In the genomic region with DNA sequence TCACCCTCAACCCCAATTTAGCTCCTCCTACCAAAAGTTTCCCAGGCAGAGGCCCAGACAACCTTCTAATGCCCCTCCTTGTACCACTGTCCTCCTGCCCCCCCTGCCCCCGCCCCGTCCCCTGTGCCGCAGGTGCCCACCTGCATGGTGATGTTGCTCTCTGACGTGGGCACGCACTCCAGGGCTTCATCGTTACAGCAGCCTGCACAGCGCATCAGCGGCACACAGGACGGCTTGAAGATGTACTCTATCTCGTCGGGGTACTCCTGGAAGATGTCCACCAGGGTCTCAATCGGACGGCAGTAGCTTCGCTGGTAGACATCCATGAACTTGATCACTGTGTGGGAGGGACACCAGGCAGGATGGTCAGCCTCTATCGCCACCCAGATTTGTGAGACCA, we compare ENCODE assay signal across 21 mouse cellular contexts. TPM values are rescaled to one million over a fixed set of nuclear protein-coding genes. Genes with fewer than 3 reads are reported as not detected.
DNase-seq lines count a peak whose midpoint lies in the region; ATAC-seq and TF ChIP-seq lines count a peak whose summit lies in the region.
"Had no signal": no experiment of that assay in that cellular context is flagged by ENCODE, and none has a peak within 500 bp of the region (broad histone marks: within the 10 kb centered on the region; RNA-seq: fewer than 3 reads in every experiment).

No protein-coding gene starts in this region.

- no peak overlapping the region for H3K27ac ChIP-seq in cerebellum, adult 2 months (ENCODE audit: insufficient read depth, low read length)
- H3K27ac ChIP-seq in heart, adult 2 months, result peak overlapping the region; percentile 96; the same call in 1 of the 2 replicates
- H3K27ac ChIP-seq in liver, adult 2 months (replicated peaks; ENCODE audit: insufficient read depth, low read depth, low read length), result no peak overlapping the region
- no peak overlapping the region for H3K27ac ChIP-seq in liver, embryonic 12.5 days
- peak overlapping the region; percentile 24; the same call in 1 of the 2 replicates for H3K27ac ChIP-seq in embryonic facial prominence, embryonic 10.5 days (replicated peaks)
- H3K27ac ChIP-seq: embryonic facial prominence, embryonic 12.5 days; forebrain, embryonic 13.5 days; hindbrain, embryonic 13.5 days; hindbrain, postnatal 0 days had no signal

- intact Hi-C loops in heart, adult 2 months (cut with DNase I), result loop anchor here (5.0 kb wide), 2 partner anchors 138 to 453 kb away; a partner anchor contains a TSS
- intact Hi-C loops in heart, postnatal 36 days (cut with DNase I), result no loop called here

- no peaks in the 10 kb centered on the region for H3K9me3 ChIP-seq in liver, embryonic 12.5 days (replicated peaks)
- no peaks in the 10 kb centered on the region for H3K9me3 ChIP-seq in embryonic facial prominence, embryonic 10.5 days
- H3K9me3 ChIP-seq: embryonic facial prominence, embryonic 12.5 days; forebrain, embryonic 13.5 days; hindbrain, embryonic 13.5 days had no signal

- ATAC-seq in liver, embryonic 12.5 days, result no peak
- ATAC-seq: CD4-positive, CD25-positive, alpha-beta regulatory T cell, adult 4 months; forebrain, embryonic 13.5 days; forebrain, postnatal 0 days; hindbrain, postnatal 0 days had no signal

- peaks cover 46% of the 10 kb centered on the region for H3K4me1 ChIP-seq in cerebellum, adult 2 months (ENCODE audit: control insufficient read depth, insufficient read depth, low read length)
- H3K4me1 ChIP-seq in heart, adult 2 months (ENCODE audit: control insufficient read depth, insufficient read depth, low read length), result peaks cover 8% of the 10 kb centered on the region
- H3K4me1 ChIP-seq in liver, adult 2 months (ENCODE audit: control insufficient read depth, insufficient read depth, low read length), result peaks cover 13% of the 10 kb centered on the region
- H3K4me1 ChIP-seq in liver, embryonic 12.5 days, result peaks cover 56% of the 10 kb centered on the region
- H3K4me1 ChIP-seq in embryonic facial prominence, embryonic 10.5 days, result peaks cover 57% of the 10 kb centered on the region

- peak; percentile 15 for DNase-seq in cerebellum, adult 11-12 months
- no peak for DNase-seq in cerebellum, adult 2 months
- no peak for DNase-seq in heart, adult 2 months
- DNase-seq in heart, postnatal 36 days, result no peak
- no peak for DNase-seq in liver, adult 2 months (ENCODE audit: extremely low read depth, low read depth, low spot score)
- no peak for DNase-seq in embryonic facial prominence, embryonic 10.5 days (ENCODE audit: low spot score)
- no peak for DNase-seq in thymus, postnatal 14 days
- DNase-seq: adrenal gland, postnatal 14 days; B cell, adult 2 months; cerebellum, adult 8-10 months; cerebellum, postnatal 14 days; embryo, embryonic 11 days; forebrain, postnatal 0 days; gastrocnemius, postnatal 25 days; kidney, adult 11 months had no signal

- H3K9ac ChIP-seq in heart, adult 2 months (ENCODE audit: low read depth, low read length), result no peak overlapping the region
- H3K9ac ChIP-seq in liver, adult 2 months (ENCODE audit: low read depth, low read length), result peak overlapping the region; percentile 27; the same call in 1 of the 2 replicates
- H3K9ac ChIP-seq in liver, embryonic 12.5 days, result no peak overlapping the region
- H3K9ac ChIP-seq: embryonic facial prominence, embryonic 12.5 days; forebrain, embryonic 13.5 days; forebrain, postnatal 0 days; hindbrain, embryonic 13.5 days had no signal

- TF ChIP-seq CTCF in cerebellum, adult 2 months (IDR thresholded peaks at IDR 0.05; ENCODE audit: borderline replicate concordance, insufficient read depth, low read depth, low read length), result no peak
- TF ChIP-seq CTCF in heart, adult 2 months (IDR thresholded peaks at IDR 0.05), result no peak
- TF ChIP-seq CTCF in liver, adult 2 months (IDR thresholded peaks at IDR 0.05; ENCODE audit: low read depth, low read length), result no peak

- no peaks in the 10 kb centered on the region for H3K27me3 ChIP-seq in cerebellum, adult 2 months (ENCODE audit: control insufficient read depth, insufficient read depth, low read length)
- no peaks in the 10 kb centered on the region for H3K27me3 ChIP-seq in heart, adult 2 months (ENCODE audit: control insufficient read depth, insufficient read depth, low read length)
- H3K27me3 ChIP-seq in liver, adult 2 months (ENCODE audit: control insufficient read depth, insufficient read depth, low read length), result no peaks in the 10 kb centered on the region
- no peaks in the 10 kb centered on the region for H3K27me3 ChIP-seq in liver, embryonic 12.5 days (replicated peaks)
- H3K27me3 ChIP-seq in embryonic facial prominence, embryonic 10.5 days (replicated peaks; ENCODE audit: low read depth, poor library complexity, severe bottlenecking), result no peaks in the 10 kb centered on the region
- H3K27me3 ChIP-seq: embryonic facial prominence, embryonic 12.5 days; forebrain, embryonic 13.5 days; hindbrain, embryonic 13.5 days had no signal

- H3K4me2 ChIP-seq in liver, embryonic 12.5 days, result no peak overlapping the region
- H3K4me2 ChIP-seq: embryonic facial prominence, embryonic 12.5 days; forebrain, embryonic 13.5 days; hindbrain, embryonic 13.5 days had no signal

- H3K36me3 ChIP-seq in heart, adult 2 months (ENCODE audit: control insufficient read depth, insufficient read depth, low read length), result 0 out of 2 replicates have a peak, but pooled peaks cover 2% of the 10 kb centered on the region
- H3K36me3 ChIP-seq in liver, adult 2 months (ENCODE audit: control insufficient read depth, insufficient read depth, low read length), result peaks cover 51% of the 10 kb centered on the region
- H3K36me3 ChIP-seq in liver, embryonic 12.5 days, result peaks cover 76% of the 10 kb centered on the region
- peaks cover 76% of the 10 kb centered on the region for H3K36me3 ChIP-seq in embryonic facial prominence, embryonic 10.5 days (replicated peaks)

- 91% methylated on average over 15 of the region's 15 CpGs for WGBS in cerebellum, adult 2 months
- WGBS in heart, adult 2 months, result 77% methylated on average over 15 of the region's 15 CpGs
- WGBS in liver, adult 2 months, result 93% methylated on average over 15 of the region's 15 CpGs
- 91% methylated on average over 15 of the region's 15 CpGs for WGBS in liver, embryonic 12.5 days (ENCODE audit: insufficient replicate concordance)
- WGBS in embryonic facial prominence, embryonic 10.5 days, result 95% methylated on average over 15 of the region's 15 CpGs

- TF ChIP-seq POLR2A in cerebellum, adult 2 months (IDR thresholded peaks at IDR 0.05; ENCODE audit: borderline replicate concordance, insufficient read depth, low read length), result no peak
- TF ChIP-seq POLR2A in heart, adult 2 months (IDR thresholded peaks at IDR 0.05; ENCODE audit: insufficient read depth, low read depth, low read length), result no peak
- TF ChIP-seq POLR2A in liver, adult 2 months (IDR thresholded peaks at IDR 0.05; ENCODE audit: extremely low read depth, insufficient read depth, low read length), result no peak

- H3K4me3 ChIP-seq in cerebellum, adult 2 months (replicated peaks; ENCODE audit: insufficient read depth, low read depth, low read length), result no peak overlapping the region
- H3K4me3 ChIP-seq in heart, adult 2 months, result no peak overlapping the region
- no peak overlapping the region for H3K4me3 ChIP-seq in liver, adult 2 months (ENCODE audit: insufficient read depth, low read depth, low read length)
- no peak overlapping the region for H3K4me3 ChIP-seq in liver, embryonic 12.5 days
- no peak overlapping the region for H3K4me3 ChIP-seq in embryonic facial prominence, embryonic 10.5 days
- H3K4me3 ChIP-seq: embryonic facial prominence, embryonic 12.5 days; forebrain, embryonic 13.5 days; hindbrain, embryonic 13.5 days had no signal

- TF ChIP-seq EP300 in heart, adult 2 months (IDR thresholded peaks at IDR 0.05; ENCODE audit: insufficient read depth, low read depth, low read length), result no peak

- 0 out of 2 replicates have a peak, but pooled peaks cover 1% of the 10 kb centered on the region for H3K79me2 ChIP-seq in heart, adult 2 months (replicated peaks; ENCODE audit: control insufficient read depth, insufficient read depth, low read length)
- H3K79me2 ChIP-seq in liver, adult 2 months (ENCODE audit: control insufficient read depth, insufficient read depth, low read length), result peaks cover 29% of the 10 kb centered on the region

RNA-seq across cellular contexts. Expression of a gene that starts 7.0 kb away (rescaled TPM):
- 195 and 196 TPM in 2 replicates for polyA plus RNA-seq in cerebellum, adult 2 months (2012; rRNA removed)
- total RNA-seq in heart, adult 2 months (2021), result 100 to 1,000 TPM; 207 to 328 TPM
- 384 and 618 TPM in 2 replicates for polyA plus RNA-seq in heart, adult 2 months (2012; rRNA removed)
- total RNA-seq in heart, postnatal 36 days (2021), result 100 to 1,000 TPM; 203 to 277 TPM
- total RNA-seq in liver, adult 2 months (2014; rRNA removed), result 120 TPM in 2 replicates
- polyA plus RNA-seq in liver, adult 2 months (2012; rRNA removed), result 188 and 288 TPM in 2 replicates
- polyA plus RNA-seq in liver, embryonic 12.5 days (2016; fragmentation: Nextera tagmentation; extraction: Ambion mirVana), result 3.0 and 3.2 TPM in 2 replicates
- 2.1 and 2.3 TPM in 2 replicates for polyA plus RNA-seq in embryonic facial prominence, embryonic 10.5 days (2016; fragmentation: Nextera tagmentation; extraction: Ambion mirVana)
- polyA plus RNA-seq: CD4-positive, CD25-positive, alpha-beta regulatory T cell, adult 4 months had no signal

Comparison
In these comparisons a context has a peak if more than half of its experiments do, and no peak if none do; other contexts are left out.
1. RNA of a gene that starts 7.0 kb away (polyA plus RNA-seq): 384 to 618 TPM in heart, adult 2 months, 188 to 288 TPM in liver, adult 2 months and 195 to 196 TPM in cerebellum, adult 2 months; 3.0 to 3.2 TPM in liver, embryonic 12.5 days and 2.1 to 2.3 TPM in embryonic facial prominence, embryonic 10.5 days; every median in the first group is over 10 times any median in the second.
2. H3K27ac ChIP-seq: peak in heart, adult 2 months (single experiment) and embryonic facial prominence, embryonic 10.5 days (single experiment); none in cerebellum, adult 2 months (single experiment), liver, adult 2 months (single experiment) and liver, embryonic 12.5 days (single experiment).